Mouse (Mus musculus) myocyte (in vitro differentiated cells): ENCODE measurements at regions not wholly inside any gene's neighbourhood (a gene's known extent, or its start where the extent isn't known, plus 50 kb on each side); places are given as distances from the start of the nearest gene placed in this dataset.

Source experiments
- H3K27me3 ChIP-seq: one replicate; pipeline ENCODE4 v1.6.1; 2011; ENCODE audit not compliant: control insufficient read depth, insufficient read depth, insufficient read length
- H3K36me3 ChIP-seq: one replicate; pipeline ENCODE4 v1.6.1; 2011; ENCODE audit not compliant: control insufficient read depth, insufficient read depth
- H3K4me2 ChIP-seq: one replicate; pipeline ENCODE4 v1.6.1; 2011; ENCODE audit warnings: low read depth, control low read depth
- H3K4me3 ChIP-seq: one replicate; pipeline ENCODE4 v1.5.1; 2011; ENCODE audit warnings: mild to moderate bottlenecking, control low read depth, moderate library complexity
- H3K79me2 ChIP-seq: one replicate; pipeline ENCODE4 v1.6.1; 2011; ENCODE audit not compliant: control insufficient read depth, insufficient read depth
- H3ac ChIP-seq: one replicate; pipeline ENCODE4 v1.6.1; 2011; ENCODE audit not compliant: control insufficient read depth, insufficient read length
- CEBPB ChIP-seq: IDR thresholded peaks from 2 replicates; pipeline ENCODE4 v1.6.1; 2011; ENCODE audit warnings: mild to moderate bottlenecking, moderate library complexity; ENCODE audit not compliant: poor library complexity, insufficient read depth, severe bottlenecking
- E2F4 ChIP-seq: IDR thresholded peaks from one replicate; pipeline ENCODE4 v1.6.1; 2011; ENCODE audit warnings: mild to moderate bottlenecking, control low read depth, moderate library complexity; ENCODE audit not compliant: insufficient read depth
- MAX ChIP-seq: IDR thresholded peaks from one replicate; pipeline ENCODE4 v1.6.1; 2011; ENCODE audit warnings: low read depth, mild to moderate bottlenecking, control low read depth
- MYOD1 ChIP-seq, 3 experiments: IDR thresholded peaks; one replicate each; pipeline ENCODE4 v1.6.1; 2011; ENCODE audit warnings: control low read depth in 2 of 3, low read depth in 2 of 3, mild to moderate bottlenecking in 2 of 3, moderate library complexity in 1 of 3; ENCODE audit not compliant: insufficient read length in 2 of 3, control insufficient read depth in 1 of 3
- MYOG ChIP-seq, 3 experiments: IDR thresholded peaks; one replicate each; pipeline ENCODE4 v1.6.1; 2011; ENCODE audit warnings: control low read depth in 2 of 3, low read depth in 2 of 3, mild to moderate bottlenecking in 2 of 3; ENCODE audit not compliant: insufficient read length in 2 of 3, control insufficient read depth in 1 of 3, insufficient read depth in 1 of 3
- POLR2A ChIP-seq: IDR thresholded peaks from one replicate; pipeline ENCODE4 v1.6.1; 2011; ENCODE audit warnings: low read depth, mild to moderate bottlenecking, control low read depth, moderate library complexity; ENCODE audit not compliant: insufficient read length
- POLR2AphosphoS2 ChIP-seq: IDR thresholded peaks from one replicate; pipeline ENCODE4 v1.6.1; 2011; ENCODE audit warnings: low read depth, control low read depth; ENCODE audit not compliant: insufficient read length
- REST ChIP-seq: IDR thresholded peaks from one replicate; pipeline ENCODE4 v1.6.1; 2011; ENCODE audit warnings: mild to moderate bottlenecking, control low read depth, moderate library complexity; ENCODE audit not compliant: insufficient read depth, insufficient read length
- SRF ChIP-seq: IDR thresholded peaks from one replicate; pipeline ENCODE4 v1.6.1; 2011; ENCODE audit warnings: low read depth; ENCODE audit not compliant: control insufficient read depth, insufficient read length
- TCF12 ChIP-seq: IDR thresholded peaks from one replicate; pipeline ENCODE4 v1.6.1; 2011; ENCODE audit warnings: mild to moderate bottlenecking, control low read depth; ENCODE audit not compliant: poor library complexity, insufficient read depth, severe bottlenecking
- TCF3 ChIP-seq: IDR thresholded peaks from one replicate; pipeline ENCODE4 v1.6.1; 2011; ENCODE audit warnings: low read depth, control low read depth; ENCODE audit not compliant: insufficient read length
- USF1 ChIP-seq: IDR thresholded peaks from one replicate; pipeline ENCODE4 v1.6.1; 2011; ENCODE audit warnings: low read depth, mild to moderate bottlenecking, control low read depth, moderate library complexity

DNA sequence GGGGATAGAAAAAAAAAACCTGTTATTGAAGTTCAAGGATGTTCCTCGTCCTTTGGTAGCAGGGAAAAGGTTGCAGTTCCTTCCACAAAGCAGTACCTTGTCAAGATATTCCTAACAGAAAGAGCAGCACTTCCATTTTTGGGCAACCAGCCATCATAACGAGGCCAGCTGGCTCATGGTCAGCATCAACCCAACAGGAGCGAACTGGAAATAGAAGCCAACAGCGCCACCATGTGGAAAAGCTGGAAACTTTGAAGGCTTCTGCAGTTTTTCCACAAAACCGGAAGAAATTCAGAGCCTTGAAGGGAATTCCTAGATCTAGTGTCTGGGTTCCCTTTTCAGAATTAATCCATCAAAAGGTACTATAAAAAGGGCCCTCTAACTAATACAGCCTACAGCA is 247.5 kb downstream of the 1700009N14Rik start:
- no peak overlapping the region for H3ac ChIP-seq
- H3K79me2 ChIP-seq = no peaks in the 10 kb centered on the region
- TF ChIP-seq REST = no peak
- TF ChIP-seq POLR2A = no peak

DNA sequence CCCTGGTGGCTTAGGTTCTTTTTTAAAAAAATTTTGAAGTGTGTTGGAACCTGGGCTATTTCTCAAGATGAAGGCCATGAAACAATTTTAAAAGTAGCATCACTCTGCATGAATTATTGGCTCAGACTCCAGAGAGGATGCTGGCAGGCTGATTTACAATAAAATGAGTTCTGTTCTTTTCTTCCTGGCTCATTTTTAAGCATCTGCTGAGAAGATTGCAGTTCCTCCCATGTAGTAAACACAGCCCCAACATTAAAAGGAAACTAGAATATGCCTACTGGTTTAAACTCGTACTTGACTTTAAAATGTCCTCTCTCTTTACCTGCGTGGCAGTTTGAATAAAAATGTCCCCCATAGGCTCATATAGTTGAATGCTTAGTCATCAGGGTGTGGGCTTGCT is 249.3 kb downstream of the 1700009N14Rik start:
- Histone ChIP-seq H3ac (no peak overlapping the region), H3K4me2 (no peak overlapping the region), H3K36me3 (no peaks in the 10 kb centered on the region), H3K27me3 (no peaks in the 10 kb centered on the region), H3K4me3 (no peak overlapping the region), H3K79me2 (no peaks in the 10 kb centered on the region)
- TF ChIP-seq MYOD1 (IDR thresholded peaks at IDR 0.05; ENCODE audit: control insufficient read depth in 1 of 3, insufficient read length in 2 of 3, low read depth in 2 of 3) (no peak), REST (no peak), USF1 (no peak), POLR2AphosphoS2 (no peak), SRF (no peak), MYOG (IDR thresholded peaks at IDR 0.05; ENCODE audit: control insufficient read depth in 1 of 3, insufficient read depth in 1 of 3, insufficient read length in 2 of 3, low read depth in 2 of 3) (no peak), TCF12 (no peak), CEBPB (no peak)

More for the DNA sequence above, 247.5 kb downstream of the 1700009N14Rik start:
- H3K4me3 ChIP-seq = no peak overlapping the region
- no peaks in the 10 kb centered on the region for H3K36me3 ChIP-seq
- no peaks in the 10 kb centered on the region for H3K27me3 ChIP-seq
- no peak overlapping the region for H3K4me2 ChIP-seq

DNA sequence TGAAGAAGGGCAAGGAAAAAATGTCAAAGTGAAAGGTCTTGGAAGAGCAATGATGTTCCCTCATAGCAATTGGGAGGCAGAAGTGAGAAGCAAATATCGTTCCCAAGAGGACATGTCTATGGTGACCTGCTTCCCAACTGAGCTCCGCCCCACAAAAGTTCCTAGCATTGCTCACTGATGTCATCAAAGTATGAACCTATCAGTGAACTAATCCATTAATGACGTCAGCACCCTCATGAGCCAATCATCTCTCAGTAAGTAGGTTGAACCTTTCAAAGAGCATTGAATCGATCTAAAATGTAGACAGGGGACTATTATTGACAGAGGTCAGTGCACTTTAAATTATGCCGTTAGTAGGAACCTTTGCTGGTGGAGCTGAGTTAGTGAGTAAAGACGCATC is 267.4 kb downstream of the 1700009N14Rik start:
- H3K4me2 ChIP-seq = no peak overlapping the region
- no peaks in the 10 kb centered on the region for H3K27me3 ChIP-seq
- TF ChIP-seq POLR2AphosphoS2 = no peak
- TF ChIP-seq CEBPB = no peak
- TF ChIP-seq MYOD1 (IDR thresholded peaks at IDR 0.05; ENCODE audit: control insufficient read depth in 1 of 3, insufficient read length in 2 of 3, low read depth in 2 of 3) = no peak
- no peak for TF ChIP-seq MAX
- TF ChIP-seq USF1 = no peak
- no peak for TF ChIP-seq MYOG (IDR thresholded peaks at IDR 0.05; ENCODE audit: control insufficient read depth in 1 of 3, insufficient read depth in 1 of 3, insufficient read length in 2 of 3, low read depth in 2 of 3)
- no peak for TF ChIP-seq SRF
- no peak for TF ChIP-seq REST
- no peak for TF ChIP-seq TCF12
- no peak for TF ChIP-seq E2F4
- TF ChIP-seq TCF3 = no peak
- TF ChIP-seq POLR2A = no peak
- H3ac ChIP-seq = no peak overlapping the region
- no peaks in the 10 kb centered on the region for H3K36me3 ChIP-seq
- no peak overlapping the region for H3K4me3 ChIP-seq
- no peaks in the 10 kb centered on the region for H3K79me2 ChIP-seq

DNA sequence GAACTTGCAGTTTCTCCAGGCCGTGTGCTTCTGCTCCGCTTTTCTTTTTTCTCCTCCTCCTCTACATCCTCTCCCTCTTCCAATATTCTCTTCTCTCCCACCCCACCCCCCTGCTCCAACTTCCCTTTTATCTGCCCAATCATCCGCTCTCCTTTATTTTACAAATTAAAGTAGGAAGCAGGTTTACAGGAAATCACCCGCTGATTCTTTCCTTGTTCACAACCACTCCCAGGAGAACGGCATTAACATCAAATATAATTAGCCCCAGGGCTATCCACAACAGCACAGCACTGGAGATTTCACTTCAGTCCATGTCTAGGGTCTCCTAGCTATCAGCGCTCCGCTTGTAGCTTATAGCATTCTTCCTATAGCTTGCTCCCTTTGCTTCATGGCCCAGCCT is 268.6 kb downstream of the 1700009N14Rik start:
- H3K27me3 ChIP-seq = no peaks in the 10 kb centered on the region
- TF ChIP-seq MAX (no peak), TCF12 (no peak), E2F4 (no peak), POLR2A (no peak), CEBPB (no peak)

DNA sequence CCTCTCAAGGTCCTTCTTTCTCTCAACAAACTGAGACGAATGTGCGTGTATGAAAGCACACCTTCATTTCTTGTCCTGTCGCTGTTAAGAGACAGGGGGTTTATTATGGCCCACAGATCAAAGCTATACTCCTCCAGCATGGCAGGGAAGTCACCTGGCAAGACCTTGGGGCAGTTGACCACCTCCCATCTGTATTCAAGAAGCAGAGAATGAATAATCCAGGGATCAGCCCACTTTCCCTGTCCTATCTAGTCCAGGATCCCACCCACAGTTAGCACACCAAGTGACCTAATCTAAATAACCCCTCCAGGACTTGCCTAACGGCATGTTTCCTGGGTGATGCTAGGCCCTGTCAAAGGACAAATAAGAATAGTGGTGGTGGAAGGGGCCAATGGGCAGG is 269.9 kb downstream of the 1700009N14Rik start:
- no peak for TF ChIP-seq CEBPB
- no peak for TF ChIP-seq POLR2A
- TF ChIP-seq MYOG (IDR thresholded peaks at IDR 0.05; ENCODE audit: control insufficient read depth in 1 of 3, insufficient read depth in 1 of 3, insufficient read length in 2 of 3, low read depth in 2 of 3) = no peak
- TF ChIP-seq E2F4 = no peak
- TF ChIP-seq TCF12 = no peak
- no peak for TF ChIP-seq USF1
- no peak for TF ChIP-seq TCF3
- TF ChIP-seq REST = no peak
- no peak for TF ChIP-seq MAX
- no peak for TF ChIP-seq POLR2AphosphoS2

More for the DNA sequence above, 268.6 kb downstream of the 1700009N14Rik start:
- Histone ChIP-seq H3K4me2 (no peak overlapping the region), H3K4me3 (no peak overlapping the region), H3ac (no peak overlapping the region), H3K79me2 (no peaks in the 10 kb centered on the region), H3K36me3 (no peaks in the 10 kb centered on the region)

DNA sequence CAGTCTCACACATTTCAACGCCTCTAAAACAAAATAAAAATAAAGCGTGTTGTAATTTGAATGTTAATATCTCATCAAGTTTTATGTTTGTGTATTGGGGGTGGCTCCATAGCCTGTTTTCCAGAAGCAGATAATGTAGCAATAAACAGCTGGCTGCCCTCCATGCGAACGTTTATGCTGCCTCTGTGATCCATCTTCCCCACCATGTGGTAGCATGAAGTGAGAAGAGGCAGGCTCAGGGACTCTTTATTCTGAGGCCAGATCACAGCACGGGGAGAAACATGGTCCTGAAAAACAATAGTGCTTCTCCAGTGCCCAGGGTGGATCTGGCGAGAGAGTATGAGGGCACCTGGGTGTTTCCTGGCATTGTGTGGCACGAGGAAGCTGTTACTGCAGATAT is 271.4 kb downstream of the 1700009N14Rik start:
- no peak for TF ChIP-seq MYOD1 (IDR thresholded peaks at IDR 0.05; ENCODE audit: control insufficient read depth in 1 of 3, insufficient read length in 2 of 3, low read depth in 2 of 3)
- no peak for TF ChIP-seq MAX
- TF ChIP-seq POLR2AphosphoS2 = no peak
- TF ChIP-seq TCF3 = no peak
- no peaks in the 10 kb centered on the region for H3K79me2 ChIP-seq

More for the DNA sequence above, 269.9 kb downstream of the 1700009N14Rik start:
- Histone ChIP-seq H3K27me3 (no peaks in the 10 kb centered on the region), H3K36me3 (no peaks in the 10 kb centered on the region), H3K79me2 (no peaks in the 10 kb centered on the region), H3K4me3 (no peak overlapping the region), H3ac (no peak overlapping the region), H3K4me2 (no peak overlapping the region)

More for the DNA sequence above, 271.4 kb downstream of the 1700009N14Rik start:
- H3K36me3 ChIP-seq = no peaks in the 10 kb centered on the region
- H3K27me3 ChIP-seq = no peaks in the 10 kb centered on the region
- no peak overlapping the region for H3ac ChIP-seq
- no peak overlapping the region for H3K4me3 ChIP-seq
- no peak overlapping the region for H3K4me2 ChIP-seq
